Mouse (Mus musculus) ES-Bruce4 (cell line): ENCODE measurements around the gene Peak1.

Experiments
- CTCF ChIP-seq: IDR thresholded peaks from one replicate; pipeline ENCODE4 v1.8.1; 2011; ENCODE audit warnings: low read depth, low read length
- EP300 ChIP-seq: IDR thresholded peaks from 2 replicates; pipeline ENCODE4 v1.6.1; 2011; ENCODE audit warnings: low read depth, low read length; ENCODE audit not compliant: insufficient read depth
- POLR2A ChIP-seq: IDR thresholded peaks from one replicate; pipeline ENCODE4 v1.8.1; 2011; ENCODE audit warnings: low read length; ENCODE audit not compliant: insufficient read depth

DNA sequence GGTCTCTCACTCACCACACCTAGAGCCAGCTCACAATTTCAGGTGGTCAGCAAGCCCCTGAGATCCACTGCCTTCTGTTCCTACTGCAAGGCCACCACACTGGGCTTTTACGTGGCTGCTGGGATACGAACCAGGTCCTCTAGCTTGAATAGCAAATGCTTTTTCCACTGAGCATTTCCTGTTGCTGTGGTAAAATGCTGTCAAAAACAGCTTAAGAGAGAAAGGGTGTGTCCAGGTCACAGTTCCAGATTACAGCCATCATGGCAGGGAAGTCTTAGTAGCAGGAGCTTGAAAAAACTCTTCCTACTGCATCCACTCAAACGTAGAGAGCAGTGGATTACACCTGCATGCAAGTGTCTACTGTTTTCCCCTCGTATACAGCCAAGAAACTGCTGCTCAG lies 7.0 kb upstream of the Peak1 start:
- TF ChIP-seq CTCF (no peak), POLR2A (no peak), EP300 (no peak)
